Mouse (Mus musculus) right cerebral cortex, postnatal 36 days (tissue): ENCODE data around the gene Syt13.

Experiments
- DNase-seq, 2 experiments: peaks; one replicate each; pipeline ENCODE4 v3.0.0; 2022; ENCODE audit warnings: low spot score in 2 of 2, mixed read lengths in 1 of 2

Syt13 gene

GRCm38 (mm10) chr2:92924677-92925259 is 9.9 kb downstream of the Syt13 start:
- DNase-seq, result no peak

GRCm38 (mm10) chr2:92929696-92930095 is 14.8 kb downstream of the Syt13 start:
- no peak for DNase-seq

GRCm38 (mm10) chr2:92931061-92931460 is 16.2 kb downstream of the Syt13 start:
- DNase-seq, result no peak

GRCm38 (mm10) chr2:92933379-92933778 is 18.5 kb downstream of the Syt13 start:
- peak in 1 of 2 experiments; percentile 55 for DNase-seq

GRCm38 (mm10) chr2:92934312-92934982 is 19.5 kb downstream of the Syt13 start:
- DNase-seq, result peak; percentile 81 to 90

GRCm38 (mm10) chr2:92935483-92935882 is 20.6 kb downstream of the Syt13 start:
- no peak for DNase-seq

GRCm38 (mm10) chr2:92938063-92938462 is 23.2 kb downstream of the Syt13 start:
- no peak for DNase-seq

- DNase-seq, result no peak
These were observed 23.9 kb downstream of the Syt13 start for GRCm38 (mm10) chr2:92938827-92939226.

- DNase-seq, result no peak
These were observed 26.1 kb downstream of the Syt13 start for GRCm38 (mm10) chr2:92940963-92941362.

- DNase-seq, result no peak
These were observed 26.6 kb downstream of the Syt13 start for GRCm38 (mm10) chr2:92941463-92941862.

- DNase-seq, result no peak
These were observed 28.5 kb downstream of the Syt13 start for GRCm38 (mm10) chr2:92943406-92943805.

- DNase-seq, result no peak
These were observed 29.5 kb downstream of the Syt13 start for GRCm38 (mm10) chr2:92944356-92944755.

- no peak for DNase-seq
These were observed 30.3 kb downstream of the Syt13 start for GRCm38 (mm10) chr2:92945125-92945746.

- DNase-seq, result no peak
These were observed 31.1 kb downstream of the Syt13 start for GRCm38 (mm10) chr2:92945824-92946598.

GRCm38 (mm10) chr2:92947981-92948698 is 33.2 kb downstream of the Syt13 start:
- peak in 1 of 2 experiments; percentile 63 for DNase-seq

- no peak for DNase-seq
These were observed 33.9 kb downstream of the Syt13 start for GRCm38 (mm10) chr2:92948699-92949300.

GRCm38 (mm10) chr2:92949518-92949917 is 34.6 kb downstream of the Syt13 start:
- no peak for DNase-seq

GRCm38 (mm10) chr2:92953450-92953849 is 38.6 kb downstream of the Syt13 start:
- no peak for DNase-seq

GRCm38 (mm10) chr2:92954404-92955114 is 39.7 kb downstream of the Syt13 start:
- DNase-seq, result peak in 1 of 2 experiments; percentile 54

- DNase-seq, result no peak
These were observed 42.0 kb downstream of the Syt13 start for GRCm38 (mm10) chr2:92956943-92957342.

- DNase-seq, result no peak
These were observed 43.7 kb downstream of the Syt13 start for GRCm38 (mm10) chr2:92958640-92959039.
